Mouse (Mus musculus): ENCODE measurements around the gene Kifc3. TPM values are rescaled to one million over a fixed set of nuclear protein-coding genes. Genes with fewer than 3 reads are reported as not detected.

Kifc3 gene
- total and polyA plus RNA-seq, 3 experiments: 0.16 TPM; not detected in 2

DNA sequence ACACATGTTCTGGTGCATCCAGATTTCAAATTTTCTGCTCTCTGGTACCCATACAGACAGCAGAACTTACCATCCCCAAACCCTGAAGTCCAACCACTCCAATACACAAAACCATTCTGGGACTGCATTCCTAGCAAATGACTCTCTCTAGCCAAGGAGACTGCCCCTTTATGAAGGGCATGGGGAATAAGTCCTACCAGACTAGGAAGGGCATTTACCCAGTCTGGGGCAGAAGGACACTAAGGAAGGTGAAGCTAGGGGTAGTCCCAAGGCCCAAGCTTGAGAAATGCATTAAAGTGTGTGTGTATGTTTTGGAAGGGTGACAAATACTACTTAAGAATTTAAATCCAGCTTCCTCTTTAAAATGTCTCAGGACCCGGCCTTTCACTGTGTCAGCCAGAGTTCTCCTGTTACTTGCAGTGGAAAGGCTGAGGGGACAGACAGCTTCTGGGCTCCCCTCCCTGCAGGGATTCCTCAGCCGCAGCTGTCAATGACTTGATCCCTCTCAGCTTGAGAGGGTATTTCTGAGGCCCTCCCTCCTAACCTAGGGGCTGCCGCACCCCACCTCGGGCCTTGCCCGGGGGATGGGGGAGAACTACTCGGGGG, 61.0 kb downstream of the Kifc3 start:
- Histone ChIP-seq H3K27me3 (ENCODE audit: insufficient read depth, low read length) (peaks cover 48% of the 10 kb centered on the region), H3K9me3 (replicated peaks) (no peaks in the 10 kb centered on the region), H3K36me3 (replicated peaks) (no peaks in the 10 kb centered on the region), H3K4me1 (ENCODE audit: insufficient read depth, low read depth, low read length) (no peaks in the 10 kb centered on the region), H3K4me3 (ENCODE audit: low read depth, low read length) (no peak overlapping the region)
- TF ChIP-seq POLR2AphosphoS5 (IDR thresholded peaks at IDR 0.05; ENCODE audit: insufficient replicate concordance, low read depth, low read length): no peak
- TF ChIP-seq GATA2 (IDR thresholded peaks at IDR 0.05; ENCODE audit: borderline replicate concordance, low read depth, low read length): no peak
- TF ChIP-seq TAL1 (conservative IDR thresholded peaks at IDR 0.05; ENCODE audit: low read depth, low read length): no peak
- no peak for TF ChIP-seq CTCF (IDR thresholded peaks at IDR 0.05; ENCODE audit: low read depth, low read length)
- TF ChIP-seq GATA1 (IDR thresholded peaks at IDR 0.05; ENCODE audit: borderline replicate concordance, low read length): no peak
- DNase-seq (ENCODE audit: low spot score) (no peak), ATAC-seq (ENCODE audit: extremely low read depth, insufficient number of reproducible peaks, low FRiP score, poor library complexity, severe bottlenecking) (no peak)

DNA sequence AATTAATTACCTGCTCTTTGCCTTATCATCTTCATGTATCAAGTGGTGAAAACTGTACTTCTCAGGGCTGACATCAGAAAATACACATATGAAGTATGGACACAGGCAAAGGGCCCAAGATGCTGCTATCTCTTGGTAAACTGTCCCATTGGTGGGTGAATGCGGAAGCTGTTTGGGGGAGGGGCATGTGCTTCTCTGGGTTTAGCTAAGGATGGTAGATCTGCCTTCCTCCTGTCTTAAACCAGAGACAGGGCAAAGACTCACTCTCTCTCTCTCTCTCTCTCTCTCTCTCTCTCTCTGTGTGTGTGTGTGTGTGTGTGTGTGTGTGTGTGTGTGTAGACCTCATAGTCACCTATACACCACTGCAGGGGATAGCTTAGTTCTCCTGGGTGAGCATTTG, 61.6 kb downstream of the Kifc3 start:
- Histone ChIP-seq H3K4me1 (ENCODE audit: insufficient read depth, low read depth, low read length) (no peaks in the 10 kb centered on the region), H3K9me3 (replicated peaks) (no peaks in the 10 kb centered on the region), H3K4me3 (ENCODE audit: low read depth, low read length) (no peak overlapping the region), H3K36me3 (replicated peaks) (no peaks in the 10 kb centered on the region), H3K27me3 (ENCODE audit: insufficient read depth, low read length) (peaks cover 52% of the 10 kb centered on the region)
- ATAC-seq (ENCODE audit: extremely low read depth, insufficient number of reproducible peaks, low FRiP score, poor library complexity, severe bottlenecking) (no peak), DNase-seq (ENCODE audit: low spot score) (no peak)
- TF ChIP-seq CTCF (IDR thresholded peaks at IDR 0.05; ENCODE audit: low read depth, low read length) (no peak), GATA2 (IDR thresholded peaks at IDR 0.05; ENCODE audit: borderline replicate concordance, low read depth, low read length) (no peak), GATA1 (IDR thresholded peaks at IDR 0.05; ENCODE audit: borderline replicate concordance, low read length) (no peak), POLR2AphosphoS5 (IDR thresholded peaks at IDR 0.05; ENCODE audit: insufficient replicate concordance, low read depth, low read length) (no peak), TAL1 (conservative IDR thresholded peaks at IDR 0.05; ENCODE audit: low read depth, low read length) (no peak)

DNA sequence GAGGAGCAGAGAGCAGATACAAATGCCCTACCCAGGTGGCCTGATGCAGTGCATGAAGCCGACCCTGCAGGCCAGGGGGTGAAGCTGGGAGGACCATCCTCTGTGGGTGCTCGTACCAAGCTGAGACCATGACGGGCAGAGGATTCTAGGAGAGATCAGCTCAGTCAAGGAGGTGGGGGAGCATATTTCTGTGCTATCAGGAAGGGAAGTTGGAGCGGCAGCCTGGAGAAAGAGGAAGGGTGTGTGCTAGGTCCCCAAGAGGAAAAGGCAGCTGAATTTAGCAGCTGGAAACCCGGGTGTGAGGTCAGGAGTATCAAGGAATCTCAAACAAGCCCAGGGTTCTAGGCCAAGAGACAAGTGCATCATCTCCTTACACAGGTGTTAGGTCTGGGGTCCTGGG, 62.1 kb downstream of the Kifc3 start:
- H3K27me3 ChIP-seq (ENCODE audit: insufficient read depth, low read length): peaks cover 53% of the 10 kb centered on the region
- no peaks in the 10 kb centered on the region for H3K9me3 ChIP-seq (replicated peaks)
- DNase-seq (ENCODE audit: low spot score) (no peak), ATAC-seq (ENCODE audit: extremely low read depth, insufficient number of reproducible peaks, low FRiP score, poor library complexity, severe bottlenecking) (no peak)
- H3K4me3 ChIP-seq (ENCODE audit: low read depth, low read length): no peak overlapping the region
- no peaks in the 10 kb centered on the region for H3K36me3 ChIP-seq (replicated peaks)
- TF ChIP-seq GATA1 (IDR thresholded peaks at IDR 0.05; ENCODE audit: borderline replicate concordance, low read length) (no peak), TAL1 (conservative IDR thresholded peaks at IDR 0.05; ENCODE audit: low read depth, low read length) (no peak)
- H3K4me1 ChIP-seq (ENCODE audit: insufficient read depth, low read depth, low read length): no peaks in the 10 kb centered on the region

DNA sequence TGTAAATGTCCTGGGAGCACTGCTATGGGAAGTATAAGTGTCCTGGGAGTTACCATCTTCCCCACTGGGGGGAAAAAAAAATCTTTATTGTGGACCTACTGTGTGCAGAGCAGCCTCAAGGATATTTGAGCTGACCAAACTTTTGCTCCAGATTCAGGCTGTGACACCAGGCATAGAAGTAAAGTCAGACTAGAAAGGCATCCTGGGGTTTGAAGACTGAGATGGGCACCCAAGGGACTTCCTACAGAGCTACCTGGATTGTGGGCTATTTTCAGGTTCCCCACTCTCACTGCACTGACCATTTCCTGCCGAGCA, 63.6 kb downstream of the Kifc3 start:
- Histone ChIP-seq H3K4me3 (ENCODE audit: low read depth, low read length) (no peak overlapping the region), H3K9me3 (replicated peaks) (no peaks in the 10 kb centered on the region), H3K27me3 (ENCODE audit: insufficient read depth, low read length) (peaks cover 60% of the 10 kb centered on the region), H3K4me1 (ENCODE audit: insufficient read depth, low read depth, low read length) (no peaks in the 10 kb centered on the region), H3K36me3 (replicated peaks) (no peaks in the 10 kb centered on the region)
- TF ChIP-seq GATA1 (IDR thresholded peaks at IDR 0.05; ENCODE audit: borderline replicate concordance, low read length) (no peak), TAL1 (conservative IDR thresholded peaks at IDR 0.05; ENCODE audit: low read depth, low read length) (no peak), POLR2AphosphoS5 (IDR thresholded peaks at IDR 0.05; ENCODE audit: insufficient replicate concordance, low read depth, low read length) (no peak), CTCF (IDR thresholded peaks at IDR 0.05; ENCODE audit: low read depth, low read length) (no peak), GATA2 (IDR thresholded peaks at IDR 0.05; ENCODE audit: borderline replicate concordance, low read depth, low read length) (no peak)
- DNase-seq (ENCODE audit: low spot score) (no peak), ATAC-seq (ENCODE audit: extremely low read depth, insufficient number of reproducible peaks, low FRiP score, poor library complexity, severe bottlenecking) (no peak)

DNA sequence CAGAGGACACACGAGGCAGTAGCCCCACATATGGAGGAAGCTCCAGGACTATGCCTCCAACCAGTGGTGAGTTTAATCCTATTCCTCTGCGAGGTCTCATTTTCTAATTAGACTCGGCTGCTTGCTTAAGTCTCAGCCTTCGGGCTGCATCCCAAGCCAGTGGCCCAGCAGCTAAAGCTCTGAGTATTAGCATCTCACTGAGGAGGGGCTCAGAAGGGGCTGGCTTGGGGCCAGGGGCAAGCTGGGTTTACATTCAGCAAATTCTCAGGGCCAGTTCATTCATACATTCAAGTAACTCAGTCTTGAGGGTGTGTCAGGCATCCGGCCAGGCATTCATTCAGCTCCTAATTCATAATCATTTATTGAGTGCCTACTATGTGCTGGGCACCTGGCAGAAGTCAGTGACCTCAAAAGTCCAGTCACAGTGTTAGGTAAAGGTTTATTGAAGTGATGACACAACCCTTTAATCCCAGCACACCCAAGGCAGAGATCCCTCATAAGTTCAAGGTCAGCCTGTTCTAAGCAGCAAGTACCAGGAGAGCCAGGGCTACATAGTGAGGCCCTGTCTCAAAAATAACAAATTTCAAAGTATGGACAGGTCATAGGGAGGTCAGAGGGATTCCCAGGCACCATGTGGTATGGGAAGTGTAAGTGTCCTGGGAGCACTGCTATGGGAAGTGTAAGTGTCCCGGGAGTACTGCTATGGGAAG, 64.1 kb downstream of the Kifc3 start:
- H3K36me3 ChIP-seq (replicated peaks): no peaks in the 10 kb centered on the region
- H3K9me3 ChIP-seq (replicated peaks): no peaks in the 10 kb centered on the region
- TF ChIP-seq GATA1 (IDR thresholded peaks at IDR 0.05; ENCODE audit: borderline replicate concordance, low read length) (no peak), POLR2AphosphoS5 (IDR thresholded peaks at IDR 0.05; ENCODE audit: insufficient replicate concordance, low read depth, low read length) (no peak), GATA2 (IDR thresholded peaks at IDR 0.05; ENCODE audit: borderline replicate concordance, low read depth, low read length) (no peak), CTCF (IDR thresholded peaks at IDR 0.05; ENCODE audit: low read depth, low read length) (no peak), TAL1 (conservative IDR thresholded peaks at IDR 0.05; ENCODE audit: low read depth, low read length) (no peak)
- no peak overlapping the region for H3K4me3 ChIP-seq (ENCODE audit: low read depth, low read length)
- DNase-seq (ENCODE audit: low spot score): no peak
- ATAC-seq (ENCODE audit: extremely low read depth, insufficient number of reproducible peaks, low FRiP score, poor library complexity, severe bottlenecking): no peak
- H3K4me1 ChIP-seq (ENCODE audit: insufficient read depth, low read depth, low read length): no peaks in the 10 kb centered on the region
- H3K27me3 ChIP-seq (ENCODE audit: insufficient read depth, low read length): peaks cover 60% of the 10 kb centered on the region

DNA sequence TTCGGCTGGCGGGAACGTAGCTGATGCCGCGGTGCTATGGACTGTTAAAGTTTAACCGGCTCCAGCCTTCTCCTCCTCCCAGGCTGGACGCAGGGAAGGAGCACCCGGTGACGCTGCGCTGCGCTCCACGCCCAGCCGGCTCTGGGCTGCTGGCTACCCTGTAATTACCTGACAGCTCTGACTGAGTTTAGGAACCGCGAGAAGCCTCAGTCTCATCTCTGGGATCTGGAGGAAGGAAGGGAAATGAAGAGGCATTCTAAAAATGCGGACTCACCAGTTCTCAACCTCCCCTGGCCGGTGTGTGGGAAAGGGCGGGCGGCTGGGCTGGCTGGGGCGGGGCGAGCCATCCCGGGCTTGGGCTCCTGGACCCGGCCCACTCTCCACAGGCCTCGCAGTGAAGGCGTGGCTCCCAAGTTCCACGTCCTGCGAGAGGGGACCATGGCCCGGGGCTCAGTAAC, 64.9 kb downstream of the Kifc3 start:
- DNase-seq (ENCODE audit: low spot score) (no peak), ATAC-seq (ENCODE audit: extremely low read depth, insufficient number of reproducible peaks, low FRiP score, poor library complexity, severe bottlenecking) (no peak)
- H3K9me3 ChIP-seq (replicated peaks): no peaks in the 10 kb centered on the region
- H3K4me3 ChIP-seq (ENCODE audit: low read depth, low read length): no peak overlapping the region
- H3K4me1 ChIP-seq (ENCODE audit: insufficient read depth, low read depth, low read length): no peaks in the 10 kb centered on the region
- no peak for TF ChIP-seq TAL1 (conservative IDR thresholded peaks at IDR 0.05; ENCODE audit: low read depth, low read length)
- no peak for TF ChIP-seq CTCF (IDR thresholded peaks at IDR 0.05; ENCODE audit: low read depth, low read length)
- no peak for TF ChIP-seq GATA1 (IDR thresholded peaks at IDR 0.05; ENCODE audit: borderline replicate concordance, low read length)
- TF ChIP-seq GATA2 (IDR thresholded peaks at IDR 0.05; ENCODE audit: borderline replicate concordance, low read depth, low read length): no peak
- no peak for TF ChIP-seq POLR2AphosphoS5 (IDR thresholded peaks at IDR 0.05; ENCODE audit: insufficient replicate concordance, low read depth, low read length)
- H3K36me3 ChIP-seq (replicated peaks): no peaks in the 10 kb centered on the region
- H3K27me3 ChIP-seq (ENCODE audit: insufficient read depth, low read length): peaks cover 54% of the 10 kb centered on the region
